Comparison of ENCODE assay signal across 9 mouse cellular contexts in the genomic region with DNA sequence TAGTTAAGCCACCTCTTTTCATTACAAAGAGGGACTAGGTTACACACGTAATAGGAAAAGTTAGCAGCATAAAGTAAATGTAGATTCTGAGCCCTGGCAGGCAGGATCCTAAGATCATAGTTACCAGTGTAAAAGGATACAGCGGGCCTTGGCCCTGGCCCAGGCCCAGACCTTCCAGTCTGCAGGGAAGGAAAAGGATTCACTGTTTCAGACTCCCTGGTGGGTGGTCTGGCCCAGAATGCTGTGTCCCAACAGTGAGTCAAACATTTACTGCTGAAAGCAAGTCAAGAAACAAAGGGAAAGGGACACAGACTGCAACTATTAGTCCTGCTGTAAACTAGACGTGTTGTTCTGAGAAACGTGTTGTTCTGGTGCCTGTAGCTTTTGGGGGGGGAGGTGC. TPM values are rescaled to one million over a fixed set of nuclear protein-coding genes. Genes with fewer than 3 reads are reported as not detected.
DNase-seq lines count a peak whose midpoint lies in the region; ATAC-seq lines count a peak whose summit lies in the region.
"Had no signal": no experiment of that assay in that cellular context is flagged by ENCODE, and none has a peak within 500 bp of the region (broad histone marks: within the 10 kb centered on the region; RNA-seq: fewer than 3 reads in every experiment).

No protein-coding gene starts in this region.

- H3K4me3 ChIP-seq in hindbrain, embryonic 10.5 days, result no peak overlapping the region
- no peak overlapping the region for H3K4me3 ChIP-seq in hindbrain, embryonic 11.5 days (ENCODE audit: low read depth, low read length)
- no peak overlapping the region for H3K4me3 ChIP-seq in midbrain, embryonic 14.5 days (replicated peaks; ENCODE audit: low read depth, low read length)
- no peak overlapping the region for H3K4me3 ChIP-seq in midbrain, embryonic 15.5 days
- no peak overlapping the region for H3K4me3 ChIP-seq in hindbrain, embryonic 14.5 days (replicated peaks; ENCODE audit: low read length)

- peaks cover 11% of the 10 kb centered on the region; the same call in 1 of the 2 replicates for H3K4me1 ChIP-seq in hindbrain, embryonic 10.5 days (replicated peaks)
- H3K4me1 ChIP-seq in hindbrain, embryonic 11.5 days (replicated peaks; ENCODE audit: control insufficient read depth, insufficient read depth, low read length), result no peaks in the 10 kb centered on the region
- H3K4me1 ChIP-seq in midbrain, embryonic 14.5 days (ENCODE audit: control insufficient read depth, insufficient read depth, low read length), result 0 out of 2 replicates have a peak, but pooled peaks cover 3% of the 10 kb centered on the region
- peaks cover 6% of the 10 kb centered on the region; the same call in 1 of the 2 replicates for H3K4me1 ChIP-seq in midbrain, embryonic 15.5 days
- H3K4me1 ChIP-seq in hindbrain, embryonic 14.5 days (replicated peaks; ENCODE audit: control insufficient read depth, insufficient read depth, low read length), result peaks cover 4% of the 10 kb centered on the region; the same call in 1 of the 2 replicates

- no peaks in the 10 kb centered on the region for H3K9me3 ChIP-seq in hindbrain, embryonic 10.5 days
- no peaks in the 10 kb centered on the region for H3K9me3 ChIP-seq in hindbrain, embryonic 11.5 days (ENCODE audit: control insufficient read depth, low read length)
- no peaks in the 10 kb centered on the region for H3K9me3 ChIP-seq in midbrain, embryonic 14.5 days (ENCODE audit: control insufficient read depth, low read length)
- H3K9me3 ChIP-seq in midbrain, embryonic 15.5 days, result no peaks in the 10 kb centered on the region
- no peaks in the 10 kb centered on the region for H3K9me3 ChIP-seq in hindbrain, embryonic 14.5 days (ENCODE audit: control insufficient read depth, low read length)

- no peak overlapping the region for H3K27ac ChIP-seq in hindbrain, embryonic 10.5 days
- no peak overlapping the region for H3K27ac ChIP-seq in hindbrain, embryonic 11.5 days (ENCODE audit: low read depth, low read length)
- no peak overlapping the region for H3K27ac ChIP-seq in midbrain, embryonic 14.5 days (replicated peaks; ENCODE audit: low read depth, low read length)
- H3K27ac ChIP-seq in midbrain, embryonic 15.5 days, result no peak overlapping the region
- H3K27ac ChIP-seq in hindbrain, embryonic 14.5 days, result no peak overlapping the region

- DNase-seq in hindbrain, embryonic 10.5 days (ENCODE audit: low spot score), result peak; percentile 13
- no peak for DNase-seq in hindbrain, embryonic 11.5 days (ENCODE audit: low spot score)
- DNase-seq in midbrain, embryonic 14.5 days, result peak; percentile 62
- DNase-seq in hindbrain, embryonic 14.5 days (ENCODE audit: low spot score), result peak; percentile 44
- DNase-seq in testis, postnatal 14 days (ENCODE audit: low spot score), result peak; percentile 58
- DNase-seq in gastrocnemius, adult 18-20 months (ENCODE audit: low spot score), result no peak
- DNase-seq in adrenal gland, postnatal 4 days (ENCODE audit: low spot score in 2 of 2), result no peak
- DNase-seq: kidney, adult 2 months had no signal

- no peak for ATAC-seq in hindbrain, embryonic 11.5 days (ENCODE audit: low FRiP score)
- peak; percentile 20; the same call in 1 of the 2 replicates for ATAC-seq in midbrain, embryonic 14.5 days (ENCODE audit: low FRiP score, low TSS enrichment)
- ATAC-seq in midbrain, embryonic 15.5 days (replicated peaks), result no peak
- ATAC-seq in hindbrain, embryonic 14.5 days (ENCODE audit: low FRiP score), result peak; percentile 60; the same call in 1 of the 2 replicates

- no peak overlapping the region for H3K4me2 ChIP-seq in hindbrain, embryonic 11.5 days (replicated peaks; ENCODE audit: low read depth, low read length)
- no peak overlapping the region for H3K4me2 ChIP-seq in midbrain, embryonic 14.5 days (ENCODE audit: low read length)
- H3K4me2 ChIP-seq in midbrain, embryonic 15.5 days, result no peak overlapping the region
- no peak overlapping the region for H3K4me2 ChIP-seq in hindbrain, embryonic 14.5 days (replicated peaks)

- no peaks in the 10 kb centered on the region for H3K36me3 ChIP-seq in hindbrain, embryonic 10.5 days
- no peaks in the 10 kb centered on the region for H3K36me3 ChIP-seq in hindbrain, embryonic 11.5 days (ENCODE audit: control insufficient read depth, insufficient read depth, low read length)
- no peaks in the 10 kb centered on the region for H3K36me3 ChIP-seq in midbrain, embryonic 14.5 days (ENCODE audit: control insufficient read depth, insufficient read depth, low read length)
- H3K36me3 ChIP-seq in midbrain, embryonic 15.5 days (replicated peaks), result no peaks in the 10 kb centered on the region
- H3K36me3 ChIP-seq in hindbrain, embryonic 14.5 days (replicated peaks; ENCODE audit: control insufficient read depth, insufficient read depth), result no peaks in the 10 kb centered on the region

- no peaks in the 10 kb centered on the region for H3K27me3 ChIP-seq in hindbrain, embryonic 10.5 days (ENCODE audit: insufficient read depth, poor library complexity, severe bottlenecking)
- H3K27me3 ChIP-seq in hindbrain, embryonic 11.5 days (ENCODE audit: control insufficient read depth, insufficient read depth, low read length), result no peaks in the 10 kb centered on the region
- H3K27me3 ChIP-seq in midbrain, embryonic 14.5 days (ENCODE audit: control insufficient read depth, insufficient read depth, low read length), result no peaks in the 10 kb centered on the region
- no peaks in the 10 kb centered on the region for H3K27me3 ChIP-seq in midbrain, embryonic 15.5 days (replicated peaks)
- no peaks in the 10 kb centered on the region for H3K27me3 ChIP-seq in hindbrain, embryonic 14.5 days (ENCODE audit: control insufficient read depth, insufficient read depth, low read length)

- 19% methylated on average over 4 of the region's 4 CpGs for WGBS in hindbrain, embryonic 10.5 days
- 15% methylated on average over 4 of the region's 4 CpGs for WGBS in hindbrain, embryonic 11.5 days
- 19% methylated on average over 4 of the region's 4 CpGs for WGBS in midbrain, embryonic 14.5 days
- 23% methylated on average over 4 of the region's 4 CpGs for WGBS in midbrain, embryonic 15.5 days
- WGBS in hindbrain, embryonic 14.5 days, result 19% methylated on average over 4 of the region's 4 CpGs

- H3K9ac ChIP-seq in hindbrain, embryonic 11.5 days (ENCODE audit: low read depth, low read length), result no peak overlapping the region
- no peak overlapping the region for H3K9ac ChIP-seq in midbrain, embryonic 14.5 days (replicated peaks; ENCODE audit: low read length)
- H3K9ac ChIP-seq in midbrain, embryonic 15.5 days, result no peak overlapping the region
- H3K9ac ChIP-seq in hindbrain, embryonic 14.5 days, result no peak overlapping the region

RNA-seq across cellular contexts. Expression of gene Gpld1, which starts 2.6 kb away (rescaled TPM):
- polyA plus RNA-seq in hindbrain, embryonic 10.5 days (2016; fragmentation: Nextera tagmentation; extraction: Ambion mirVana), result 0.50 and 0.51 TPM in 2 replicates
- polyA plus RNA-seq in hindbrain, embryonic 11.5 days (2014; fragmentation: Nextera tagmentation; extraction: Ambion mirVana), result 0.25 and 0.81 TPM in 2 replicates
- 1.3 and 1.5 TPM in 2 replicates for polyA plus RNA-seq in midbrain, embryonic 14.5 days (2014; fragmentation: Nextera tagmentation; extraction: Ambion mirVana)
- polyA plus RNA-seq in midbrain, embryonic 15.5 days (2015; fragmentation: Nextera tagmentation; extraction: Ambion mirVana), result 2.0 and 3.0 TPM in 2 replicates
- polyA plus RNA-seq in hindbrain, embryonic 14.5 days (2014; fragmentation: Nextera tagmentation; extraction: Ambion mirVana), result 2.8 and 3.8 TPM in 2 replicates
- total RNA-seq in gastrocnemius, adult 18-20 months (2021), result under 1 TPM; 0.84 to 0.95 TPM
- 10 to 100 TPM in 1 of 2 experiments, 1 to 10 TPM in 1; 2.9 to 13.4 TPM for total RNA-seq in adrenal gland, postnatal 4 days (2021)

RNA-seq across cellular contexts. Expression of gene Aldh5a1, which starts 8.1 kb away (rescaled TPM):
- polyA plus RNA-seq in hindbrain, embryonic 10.5 days (2016; fragmentation: Nextera tagmentation; extraction: Ambion mirVana), result 7.0 and 7.3 TPM in 2 replicates
- polyA plus RNA-seq in hindbrain, embryonic 11.5 days (2014; fragmentation: Nextera tagmentation; extraction: Ambion mirVana), result 6.0 and 7.6 TPM in 2 replicates
- 12.1 and 16.5 TPM in 2 replicates for polyA plus RNA-seq in midbrain, embryonic 14.5 days (2014; fragmentation: Nextera tagmentation; extraction: Ambion mirVana)
- polyA plus RNA-seq in midbrain, embryonic 15.5 days (2015; fragmentation: Nextera tagmentation; extraction: Ambion mirVana), result 12.5 and 12.6 TPM in 2 replicates
- polyA plus RNA-seq in hindbrain, embryonic 14.5 days (2014; fragmentation: Nextera tagmentation; extraction: Ambion mirVana), result 15.8 and 16.5 TPM in 2 replicates
- total RNA-seq in gastrocnemius, adult 18-20 months (2021), result 1 to 10 TPM; 7.9 to 8.3 TPM
- 10 to 100 TPM; 20.3 to 22.0 TPM for total RNA-seq in adrenal gland, postnatal 4 days (2021)

Comparison
In these comparisons a context has a peak if more than half of its experiments do, and no peak if none do; other contexts are left out.
1. DNase-seq: peak in hindbrain, embryonic 10.5 days (single experiment), midbrain, embryonic 14.5 days (single experiment), hindbrain, embryonic 14.5 days (single experiment) and testis, postnatal 14 days (single experiment); none in hindbrain, embryonic 11.5 days (single experiment), gastrocnemius, adult 18-20 months (single experiment) and adrenal gland, postnatal 4 days (0 of 2).
2. ATAC-seq: peak in midbrain, embryonic 14.5 days (single experiment) and hindbrain, embryonic 14.5 days (single experiment); none in hindbrain, embryonic 11.5 days (single experiment) and midbrain, embryonic 15.5 days (single experiment).